7 mouse cellular contexts compared by ENCODE assay signal in the genomic region with DNA sequence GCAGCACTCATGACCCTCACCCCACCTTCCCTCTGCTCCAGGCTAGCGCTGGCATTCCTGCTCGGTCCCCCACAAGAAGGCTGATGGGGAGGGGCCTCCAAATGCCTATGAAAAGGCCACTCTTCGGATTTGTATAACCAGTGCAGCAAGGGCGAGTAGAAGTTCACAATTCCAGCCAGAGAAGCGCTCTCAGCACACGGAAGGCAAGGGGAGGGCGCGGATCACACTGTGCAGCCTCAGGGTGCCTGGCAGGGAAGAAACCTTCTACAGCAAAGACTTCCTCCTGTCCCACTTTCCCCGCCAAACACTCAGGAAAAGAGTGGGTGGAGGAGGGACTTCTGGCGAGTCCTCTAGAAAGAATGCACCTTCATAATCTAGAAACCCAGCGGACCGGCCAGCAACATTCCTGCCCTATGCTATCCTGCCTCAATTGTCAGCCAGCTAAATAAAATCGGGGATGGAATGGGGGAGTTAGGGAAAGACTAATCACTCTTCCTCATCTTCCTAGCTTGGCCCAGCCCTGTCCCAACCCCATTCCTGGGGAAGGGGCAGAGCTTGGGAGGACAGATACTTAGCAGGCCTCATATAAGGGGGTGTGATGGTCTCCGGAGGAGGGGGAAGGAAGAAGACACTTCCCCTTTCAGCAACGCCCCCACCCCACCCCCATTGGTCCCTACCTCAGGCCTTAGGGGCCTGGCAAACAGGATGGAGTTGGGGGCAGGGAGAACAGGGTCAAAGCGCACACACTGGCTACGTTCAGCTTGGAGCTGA. TPM values are rescaled to one million over a fixed set of nuclear protein-coding genes. Genes with fewer than 3 reads are reported as not detected.
A peak's percentile ranks its signal among the peaks of the same experiment; 100 is the strongest.
DNase-seq lines count a peak whose midpoint lies in the region; ATAC-seq lines count a peak whose summit lies in the region.

No protein-coding gene starts in this region.

- H3K9me3 ChIP-seq in embryonic facial prominence, embryonic 13.5 days, result no peaks in the 10 kb centered on the region
- H3K9me3 ChIP-seq in hindbrain, embryonic 10.5 days, result no peaks in the 10 kb centered on the region
- no peaks in the 10 kb centered on the region for H3K9me3 ChIP-seq in limb, embryonic 13.5 days
- no peaks in the 10 kb centered on the region for H3K9me3 ChIP-seq in midbrain, embryonic 15.5 days

- H3K4me1 ChIP-seq in embryonic facial prominence, embryonic 13.5 days, result peaks cover 53% of the 10 kb centered on the region
- peaks cover 58% of the 10 kb centered on the region for H3K4me1 ChIP-seq in hindbrain, embryonic 10.5 days (replicated peaks)
- peaks cover 36% of the 10 kb centered on the region for H3K4me1 ChIP-seq in limb, embryonic 13.5 days
- H3K4me1 ChIP-seq in midbrain, embryonic 15.5 days, result peaks cover 40% of the 10 kb centered on the region

- ATAC-seq in embryonic facial prominence, embryonic 13.5 days (ENCODE audit: insufficient number of reproducible peaks, insufficient read depth, low FRiP score, low TSS enrichment, low read depth), result no peak
- ATAC-seq in limb, embryonic 13.5 days (ENCODE audit: low FRiP score, low read depth), result no peak
- ATAC-seq in midbrain, embryonic 15.5 days (replicated peaks), result no peak

- H3K27ac ChIP-seq in embryonic facial prominence, embryonic 13.5 days, result peak overlapping the region; percentile 65
- peak overlapping the region; percentile 60; the same call in 1 of the 2 replicates for H3K27ac ChIP-seq in hindbrain, embryonic 10.5 days
- peak overlapping the region; percentile 44; the same call in 1 of the 2 replicates for H3K27ac ChIP-seq in limb, embryonic 13.5 days
- H3K27ac ChIP-seq in midbrain, embryonic 15.5 days, result no peak overlapping the region

- H3K36me3 ChIP-seq in embryonic facial prominence, embryonic 13.5 days, result no peaks in the 10 kb centered on the region
- no peaks in the 10 kb centered on the region for H3K36me3 ChIP-seq in hindbrain, embryonic 10.5 days
- H3K36me3 ChIP-seq in limb, embryonic 13.5 days, result no peaks in the 10 kb centered on the region
- no peaks in the 10 kb centered on the region for H3K36me3 ChIP-seq in midbrain, embryonic 15.5 days (replicated peaks)

- WGBS in embryonic facial prominence, embryonic 13.5 days, result 23% methylated on average over 17 of the region's 17 CpGs
- WGBS in hindbrain, embryonic 10.5 days, result 35% methylated on average over 17 of the region's 17 CpGs
- WGBS in limb, embryonic 13.5 days, result 44% methylated on average over 17 of the region's 17 CpGs
- WGBS in midbrain, embryonic 15.5 days, result 27% methylated on average over 17 of the region's 17 CpGs

- peak overlapping the region; percentile 85 for H3K4me2 ChIP-seq in embryonic facial prominence, embryonic 13.5 days
- H3K4me2 ChIP-seq in limb, embryonic 13.5 days (replicated peaks), result peak overlapping the region; percentile 85
- peak overlapping the region; percentile 74 for H3K4me2 ChIP-seq in midbrain, embryonic 15.5 days

- peak overlapping the region; percentile 81 for H3K9ac ChIP-seq in embryonic facial prominence, embryonic 13.5 days
- H3K9ac ChIP-seq in limb, embryonic 13.5 days, result peak overlapping the region; percentile 75
- peak overlapping the region; percentile 85 for H3K9ac ChIP-seq in midbrain, embryonic 15.5 days

- no peaks in the 10 kb centered on the region for H3K27me3 ChIP-seq in embryonic facial prominence, embryonic 13.5 days
- H3K27me3 ChIP-seq in hindbrain, embryonic 10.5 days (ENCODE audit: insufficient read depth, poor library complexity, severe bottlenecking), result peaks cover 50% of the 10 kb centered on the region
- H3K27me3 ChIP-seq in limb, embryonic 13.5 days, result 0 out of 2 replicates have a peak, but pooled peaks cover 4% of the 10 kb centered on the region
- no peaks in the 10 kb centered on the region for H3K27me3 ChIP-seq in midbrain, embryonic 15.5 days (replicated peaks)

- peak overlapping the region; percentile 66 for H3K4me3 ChIP-seq in embryonic facial prominence, embryonic 13.5 days
- H3K4me3 ChIP-seq in hindbrain, embryonic 10.5 days, result peak overlapping the region; percentile 65
- peak overlapping the region; percentile 71 for H3K4me3 ChIP-seq in limb, embryonic 13.5 days
- peak overlapping the region; percentile 73 for H3K4me3 ChIP-seq in midbrain, embryonic 15.5 days

- DNase-seq in 3134 (ENCODE audit: extremely low read depth, insufficient read length, low spot score), result peak; percentile 58
- peak; percentile 84 for DNase-seq in ES-CJ7 (ENCODE audit: low read depth, low spot score)
- DNase-seq in hindbrain, embryonic 10.5 days (ENCODE audit: low spot score), result peak; percentile 23
- DNase-seq in urinary bladder, adult 2 months (ENCODE audit: low spot score), result no peak

RNA-seq across cellular contexts. Expression of gene Jup, which starts 1.5 kb away (rescaled TPM):
- polyA plus RNA-seq in embryonic facial prominence, embryonic 13.5 days (2015; fragmentation: Nextera tagmentation; extraction: Ambion mirVana), result 104 TPM in 2 replicates
- 45.0 and 53.6 TPM in 2 replicates for polyA plus RNA-seq in hindbrain, embryonic 10.5 days (2016; fragmentation: Nextera tagmentation; extraction: Ambion mirVana)
- 62.7 and 73.6 TPM in 2 replicates for polyA plus RNA-seq in limb, embryonic 13.5 days (2015; fragmentation: Nextera tagmentation; extraction: Ambion mirVana)
- polyA plus RNA-seq in midbrain, embryonic 15.5 days (2015; fragmentation: Nextera tagmentation; extraction: Ambion mirVana), result 104 and 105 TPM in 2 replicates
- polyA plus RNA-seq in urinary bladder, adult 2 months (2012; rRNA removed), result 92.4 and 119 TPM in 2 replicates

RNA-seq across cellular contexts. Expression of gene P3h4, which starts 18.6 kb away (rescaled TPM):
- 52.2 and 57.2 TPM in 2 replicates for polyA plus RNA-seq in embryonic facial prominence, embryonic 13.5 days (2015; fragmentation: Nextera tagmentation; extraction: Ambion mirVana)
- polyA plus RNA-seq in hindbrain, embryonic 10.5 days (2016; fragmentation: Nextera tagmentation; extraction: Ambion mirVana), result 27.0 and 27.8 TPM in 2 replicates
- polyA plus RNA-seq in limb, embryonic 13.5 days (2015; fragmentation: Nextera tagmentation; extraction: Ambion mirVana), result 77.1 and 81.9 TPM in 2 replicates
- 20.3 and 21.2 TPM in 2 replicates for polyA plus RNA-seq in midbrain, embryonic 15.5 days (2015; fragmentation: Nextera tagmentation; extraction: Ambion mirVana)
- 53.4 and 56.2 TPM in 2 replicates for polyA plus RNA-seq in urinary bladder, adult 2 months (2012; rRNA removed)

RNA-seq across cellular contexts. Expression of gene Fkbp10, which starts 19.5 kb away (rescaled TPM):
- polyA plus RNA-seq in embryonic facial prominence, embryonic 13.5 days (2015; fragmentation: Nextera tagmentation; extraction: Ambion mirVana), result 125 and 134 TPM in 2 replicates
- 51.0 and 52.0 TPM in 2 replicates for polyA plus RNA-seq in hindbrain, embryonic 10.5 days (2016; fragmentation: Nextera tagmentation; extraction: Ambion mirVana)
- 169 and 170 TPM in 2 replicates for polyA plus RNA-seq in limb, embryonic 13.5 days (2015; fragmentation: Nextera tagmentation; extraction: Ambion mirVana)
- 23.3 and 27.5 TPM in 2 replicates for polyA plus RNA-seq in midbrain, embryonic 15.5 days (2015; fragmentation: Nextera tagmentation; extraction: Ambion mirVana)
- 84.6 and 90.5 TPM in 2 replicates for polyA plus RNA-seq in urinary bladder, adult 2 months (2012; rRNA removed)

RNA-seq across cellular contexts. Expression of gene Hap1, which starts 40.1 kb away (rescaled TPM):
- 5.9 and 7.6 TPM in 2 replicates for polyA plus RNA-seq in embryonic facial prominence, embryonic 13.5 days (2015; fragmentation: Nextera tagmentation; extraction: Ambion mirVana)
- polyA plus RNA-seq in hindbrain, embryonic 10.5 days (2016; fragmentation: Nextera tagmentation; extraction: Ambion mirVana), result 33.2 and 37.7 TPM in 2 replicates
- 2.8 and 3.2 TPM in 2 replicates for polyA plus RNA-seq in limb, embryonic 13.5 days (2015; fragmentation: Nextera tagmentation; extraction: Ambion mirVana)
- 315 and 316 TPM in 2 replicates for polyA plus RNA-seq in midbrain, embryonic 15.5 days (2015; fragmentation: Nextera tagmentation; extraction: Ambion mirVana)
- polyA plus RNA-seq in urinary bladder, adult 2 months (2012; rRNA removed), result 3.6 and 4.3 TPM in 2 replicates

RNA-seq across cellular contexts. Expression of gene Nt5c3b, which starts 45.6 kb away (rescaled TPM):
- 158 and 167 TPM in 2 replicates for polyA plus RNA-seq in embryonic facial prominence, embryonic 13.5 days (2015; fragmentation: Nextera tagmentation; extraction: Ambion mirVana)
- polyA plus RNA-seq in hindbrain, embryonic 10.5 days (2016; fragmentation: Nextera tagmentation; extraction: Ambion mirVana), result 115 and 121 TPM in 2 replicates
- 176 and 181 TPM in 2 replicates for polyA plus RNA-seq in limb, embryonic 13.5 days (2015; fragmentation: Nextera tagmentation; extraction: Ambion mirVana)
- 115 and 116 TPM in 2 replicates for polyA plus RNA-seq in midbrain, embryonic 15.5 days (2015; fragmentation: Nextera tagmentation; extraction: Ambion mirVana)
- 128 and 134 TPM in 2 replicates for polyA plus RNA-seq in urinary bladder, adult 2 months (2012; rRNA removed)
